ENCODE assay signal across 25 mouse cellular contexts in genomic region chr9:23752478-23752877, GRCm38 (mm10).
DNase-seq lines count a peak whose midpoint lies in the region; TF ChIP-seq lines count a peak whose summit lies in the region.
"Had no signal": no experiment of that assay in that cellular context is flagged by ENCODE, and none has a peak within 500 bp of the region (broad histone marks: within the 10 kb centered on the region; RNA-seq: fewer than 3 reads in every experiment).

No protein-coding gene starts in this region.

- peak; percentile 15 to 21 for DNase-seq in heart, postnatal 10 days
- DNase-seq in heart, adult 2 months = no peak
- peak; percentile 31 for DNase-seq in right cerebral cortex, adult 18-20 months
- DNase-seq in right cerebral cortex, postnatal 4 days = no peak
- DNase-seq in left cerebral cortex, postnatal 36 days (ENCODE audit: low spot score in 2 of 2) = peak; percentile 9 to 14
- DNase-seq in telencephalon, adult 2 months (ENCODE audit: low read depth, low spot score) = peak; percentile 28
- DNase-seq in thymus, postnatal 25 days = no peak
- DNase-seq: adrenal gland, adult 2 months; adrenal gland, postnatal 36 days; B cell, adult 2 months; cerebellum, adult 8-10 months; cerebellum, postnatal 25 days; kidney, adult 18-20 months; kidney, postnatal 25 days; liver, postnatal 0 days; lung, postnatal 4 days; thymus, adult 18-20 months; thymus, postnatal 36 days had no signal

- no peak overlapping the region for H3K9ac ChIP-seq in heart, adult 2 months (ENCODE audit: low read depth, low read length)
- H3K9ac ChIP-seq: forebrain, embryonic 13.5 days; kidney, embryonic 15.5 days; liver, embryonic 12.5 days; liver, postnatal 0 days; midbrain, embryonic 12.5 days; neural tube, embryonic 13.5 days; stomach, embryonic 15.5 days had no signal

- no peaks in the 10 kb centered on the region for H3K27me3 ChIP-seq in heart, adult 2 months (ENCODE audit: control insufficient read depth, insufficient read depth, low read length)
- H3K27me3 ChIP-seq: forebrain, embryonic 13.5 days; kidney, embryonic 15.5 days; liver, embryonic 12.5 days; megakaryocyte, embryonic 14.5 days; midbrain, embryonic 12.5 days; neural tube, embryonic 13.5 days; stomach, embryonic 15.5 days had no signal

- no peaks in the 10 kb centered on the region for H3K36me3 ChIP-seq in heart, adult 2 months (ENCODE audit: control insufficient read depth, insufficient read depth, low read length)
- H3K36me3 ChIP-seq: kidney, embryonic 15.5 days; liver, embryonic 12.5 days; midbrain, embryonic 12.5 days; neural tube, embryonic 13.5 days; stomach, embryonic 15.5 days had no signal

- no peak overlapping the region for H3K27ac ChIP-seq in heart, adult 2 months
- H3K27ac ChIP-seq: forebrain, embryonic 13.5 days; kidney, embryonic 15.5 days; liver, embryonic 12.5 days; midbrain, embryonic 12.5 days; neural tube, embryonic 13.5 days; stomach, embryonic 15.5 days had no signal

- no peaks in the 10 kb centered on the region for H3K79me2 ChIP-seq in heart, adult 2 months (replicated peaks; ENCODE audit: control insufficient read depth, insufficient read depth, low read length)

- TF ChIP-seq POLR2A in heart, adult 2 months (IDR thresholded peaks at IDR 0.05; ENCODE audit: insufficient read depth, low read depth, low read length) = no peak

- intact Hi-C loops in heart, postnatal 10 days (cut with DNase I) = no loop called here
- intact Hi-C loops in heart, adult 2 months (cut with DNase I) = no loop called here
- intact Hi-C loops in left cerebral cortex, postnatal 36 days (cut with DNase I) = no loop called here

- no peaks in the 10 kb centered on the region for H3K4me1 ChIP-seq in heart, adult 2 months (ENCODE audit: control insufficient read depth, insufficient read depth, low read length)
- H3K4me1 ChIP-seq: forebrain, embryonic 13.5 days; kidney, embryonic 15.5 days; liver, embryonic 12.5 days; megakaryocyte, embryonic 14.5 days; midbrain, embryonic 12.5 days; neural tube, embryonic 13.5 days; stomach, embryonic 15.5 days had no signal

- TF ChIP-seq EP300 in heart, adult 2 months (IDR thresholded peaks at IDR 0.05; ENCODE audit: insufficient read depth, low read depth, low read length) = no peak

- TF ChIP-seq CTCF in heart, adult 2 months (IDR thresholded peaks at IDR 0.05) = no peak

- 66% methylated on average over 5 of the region's 5 CpGs for WGBS in heart, adult 2 months

- no peak overlapping the region for H3K4me3 ChIP-seq in heart, adult 2 months
- H3K4me3 ChIP-seq: forebrain, embryonic 13.5 days; kidney, embryonic 15.5 days; liver, embryonic 12.5 days; megakaryocyte, embryonic 14.5 days; midbrain, embryonic 12.5 days; neural tube, embryonic 13.5 days; stomach, embryonic 15.5 days had no signal

Comparison
In these comparisons a context has a peak if more than half of its experiments do, and no peak if none do; other contexts are left out.
1. DNase-seq: peak in heart, postnatal 10 days (2 of 2), right cerebral cortex, adult 18-20 months (single experiment), left cerebral cortex, postnatal 36 days (2 of 2) and telencephalon, adult 2 months (single experiment); none in heart, adult 2 months (0 of 2), right cerebral cortex, postnatal 4 days (single experiment) and thymus, postnatal 25 days (single experiment).